Mouse (Mus musculus) kidney, postnatal 0 days (tissue): Measurements from ENCODE around the gene Entpd3. TPM values are rescaled to one million over a fixed set of nuclear protein-coding genes. Genes with fewer than 3 reads are reported as not detected.

Source experiments
- ATAC-seq: fragments of 200-750 bp; cut with Nextera tagmentation; replicated peaks from 2 replicates; pipeline ENCODE4 v1.8.0; 2017; ENCODE audit warnings: low read depth, moderate number of reproducible peaks, moderate TSS enrichment, moderate library complexity; ENCODE audit not compliant: low FRiP score
- DNase-seq: peaks from one replicate; pipeline ENCODE4 v3.0.0-alpha.2; 2016; ENCODE audit warnings: low spot score
- H3K27ac ChIP-seq: fragments of 300-500 bp; sonication (generic); 2 replicates; pipeline ENCODE4 v1.5.1; 2014; ENCODE audit warnings: mild to moderate bottlenecking
- H3K27me3 ChIP-seq: fragments of 300-500 bp; sonication (generic); 2 replicates; pipeline ENCODE4 v1.6.1; 2014; ENCODE audit warnings: low read length, mixed read lengths; ENCODE audit not compliant: insufficient read depth
- H3K36me3 ChIP-seq: fragments of 300-500 bp; sonication (generic); 2 replicates; pipeline ENCODE4 v1.6.1; 2014; ENCODE audit warnings: low read length, mixed read lengths; ENCODE audit not compliant: insufficient read depth
- H3K4me1 ChIP-seq: fragments of 300-500 bp; sonication (generic); replicated peaks from 2 replicates; pipeline ENCODE4 v1.6.1; 2014; ENCODE audit warnings: antibody characterized with exemption, low read length, mixed read lengths; ENCODE audit not compliant: insufficient read depth
- H3K4me2 ChIP-seq: fragments of 300-500 bp; sonication (generic); 2 replicates; pipeline ENCODE4 v1.6.1; 2014; ENCODE audit warnings: mild to moderate bottlenecking, low read length, moderate library complexity, mixed read lengths
- H3K4me3 ChIP-seq: fragments of 300-500 bp; sonication (generic); replicated peaks from 2 replicates; pipeline ENCODE4 v1.5.1; 2014; ENCODE audit warnings: low read depth, low read length
- H3K9ac ChIP-seq: fragments of 300-500 bp; sonication (generic); 2 replicates; pipeline ENCODE4 v1.6.1; 2014; ENCODE audit warnings: low read depth, low read length
- H3K9me3 ChIP-seq: fragments of 300-500 bp; sonication (generic); replicated peaks from 2 replicates; pipeline ENCODE4 v1.6.1; 2016; ENCODE audit warnings: low read length, inconsistent platforms, mixed read lengths
- CTCF ChIP-seq: IDR thresholded peaks from 2 replicates; pipeline ENCODE4 v1.5.1; 2016; ENCODE audit warnings: antibody characterized with exemption, low read depth, mild to moderate bottlenecking, moderate library complexity
- WGBS: fragments of 180-500 bp; shearing (Covaris S2); extraction: QIAGEN DNeasy Blood & Tissue Kit; methylation state at CpG from one replicate; pipeline ENCODE4 v1.1.7; 2014; 5-methylcytosine and 5-hydroxymethylcytosine counted together
- polyA plus RNA-seq: library from polyadenylated mRNA; unstranded; fragments of >200 nt; fragmentation: Nextera tagmentation; extraction: Ambion mirVana; gene quantifications from 2 replicates; pipeline ENCODE4 v1.2.1, GENCODE M21; 2015

The Entpd3 gene
- polyA plus RNA-seq, 1 experiment from 2014 or later: 0.71 TPM

GRCm38 (mm10) chr9:120497983-120498382 lies 41.6 kb upstream of the Entpd3 start:
- TF ChIP-seq CTCF: no peak
- no peak overlapping the region for H3K4me2 ChIP-seq
- ATAC-seq (no peak), DNase-seq (no peak)
- H3K9ac ChIP-seq: no peak overlapping the region
- H3K4me1 ChIP-seq: peaks cover 6% of the 10 kb centered on the region; the same call in 1 of the 2 replicates
- peaks cover 19% of the 10 kb centered on the region for H3K36me3 ChIP-seq
- H3K27me3 ChIP-seq: no peaks in the 10 kb centered on the region
- no peaks in the 10 kb centered on the region for H3K9me3 ChIP-seq
- 81% methylated on average over 5 of the region's 5 CpGs for WGBS
- H3K27ac ChIP-seq: no peak overlapping the region
- no peak overlapping the region for H3K4me3 ChIP-seq

- no peak for DNase-seq
- WGBS: 41% methylated on average over 10 of the region's 10 CpGs
- Histone ChIP-seq H3K4me2 (no peak overlapping the region), H3K4me1 (no peaks in the 10 kb centered on the region), H3K27ac (no peak overlapping the region), H3K4me3 (no peak overlapping the region), H3K36me3 (no peaks in the 10 kb centered on the region), H3K9ac (no peak overlapping the region), H3K27me3 (no peaks in the 10 kb centered on the region), H3K9me3 (no peaks in the 10 kb centered on the region; the same call in 1 of the 2 replicates)
- TF ChIP-seq CTCF: peak; percentile 66
- no peak for ATAC-seq
Observed at GRCm38 (mm10) chr9:120501191-120501902, 38.3 kb upstream of the Entpd3 start.

- Histone ChIP-seq H3K4me1 (no peaks in the 10 kb centered on the region), H3K4me2 (no peak overlapping the region)
- ATAC-seq: peak; percentile 53; the same call in 1 of the 2 replicates
Observed at GRCm38 (mm10) chr9:120502013-120502412, 37.6 kb upstream of the Entpd3 start.

GRCm38 (mm10) chr9:120504423-120504822 lies 35.2 kb upstream of the Entpd3 start:
- no peak overlapping the region for H3K9ac ChIP-seq
- 87% methylated on average over 2 of the region's 2 CpGs for WGBS
- no peak for TF ChIP-seq CTCF

More at GRCm38 (mm10) chr9:120502013-120502412, 37.6 kb upstream of the Entpd3 start:
- no peaks in the 10 kb centered on the region; the same call in 1 of the 2 replicates for H3K9me3 ChIP-seq
- no peaks in the 10 kb centered on the region for H3K27me3 ChIP-seq
- H3K36me3 ChIP-seq: no peaks in the 10 kb centered on the region
- peak; percentile 83 for DNase-seq
- no peak overlapping the region for H3K4me3 ChIP-seq
- no peak overlapping the region for H3K27ac ChIP-seq
- 7% methylated on average over 8 of the region's 8 CpGs for WGBS
- peak; percentile 92 for TF ChIP-seq CTCF
- H3K9ac ChIP-seq: no peak overlapping the region

GRCm38 (mm10) chr9:120511781-120512180 lies 27.8 kb upstream of the Entpd3 start:
- WGBS: 75% methylated on average over 3 of the region's 3 CpGs
- ATAC-seq (no peak), DNase-seq (no peak)
- H3K4me3 ChIP-seq: no peak overlapping the region
- H3K36me3 ChIP-seq: no peaks in the 10 kb centered on the region
- no peaks in the 10 kb centered on the region for H3K9me3 ChIP-seq
- no peaks in the 10 kb centered on the region for H3K4me1 ChIP-seq
- no peak overlapping the region for H3K9ac ChIP-seq
- no peaks in the 10 kb centered on the region for H3K27me3 ChIP-seq
- peak; percentile 73 for TF ChIP-seq CTCF
- no peak overlapping the region for H3K4me2 ChIP-seq
- no peak overlapping the region for H3K27ac ChIP-seq

More at GRCm38 (mm10) chr9:120504423-120504822, 35.2 kb upstream of the Entpd3 start:
- DNase-seq: no peak
- ATAC-seq: no peak
- Histone ChIP-seq H3K9me3 (no peaks in the 10 kb centered on the region; the same call in 1 of the 2 replicates), H3K4me2 (no peak overlapping the region), H3K4me1 (no peaks in the 10 kb centered on the region), H3K36me3 (no peaks in the 10 kb centered on the region), H3K27ac (no peak overlapping the region), H3K4me3 (no peak overlapping the region), H3K27me3 (no peaks in the 10 kb centered on the region)

GRCm38 (mm10) chr9:120516720-120517119 lies 22.9 kb upstream of the Entpd3 start:
- Histone ChIP-seq H3K27ac (no peak overlapping the region), H3K9ac (no peak overlapping the region), H3K27me3 (no peaks in the 10 kb centered on the region), H3K9me3 (no peaks in the 10 kb centered on the region), H3K4me3 (no peak overlapping the region), H3K36me3 (no peaks in the 10 kb centered on the region), H3K4me2 (no peak overlapping the region), H3K4me1 (no peaks in the 10 kb centered on the region)
- DNase-seq (peak; percentile 48), ATAC-seq (no peak)
- 34% methylated on average over 8 of the region's 8 CpGs for WGBS
- TF ChIP-seq CTCF: no peak
